ENCODE assay signal across 8 mouse cellular contexts in genomic region chr8:93813405-93813761, GRCm38 (mm10). TPM values are rescaled to one million over a fixed set of nuclear protein-coding genes. Genes with fewer than 3 reads are reported as not detected.
DNase-seq lines count a peak whose midpoint lies in the region; ATAC-seq lines count a peak whose summit lies in the region.

No protein-coding gene starts in this region.

- WGBS in intestine, embryonic 16.5 days = under 1% methylated on average over 26 of the region's 26 CpGs

- no peaks in the 10 kb centered on the region for H3K36me3 ChIP-seq in intestine, embryonic 16.5 days (ENCODE audit: control insufficient read depth, insufficient read depth, low read length)

- H3K4me1 ChIP-seq in intestine, embryonic 16.5 days (ENCODE audit: control insufficient read depth, insufficient read depth, low read length) = peaks cover 15% of the 10 kb centered on the region

- ATAC-seq in granulocyte monocyte progenitor cell, adult 5-6 weeks (replicated peaks; ENCODE audit: poor library complexity, severe bottlenecking) = peak; percentile 70
- peak; percentile 74 for ATAC-seq in intestine, embryonic 16.5 days
- peak; percentile 29; the same call in 1 of the 2 replicates for ATAC-seq in megakaryocyte-erythroid progenitor cell, adult 5-6 weeks (replicated peaks; ENCODE audit: low FRiP score, low TSS enrichment, poor library complexity, severe bottlenecking)

- DNase-seq in adrenal gland, postnatal 10 days = peak; percentile 95
- peak; percentile 93 for DNase-seq in embryo, embryonic 9.5 days (ENCODE audit: extremely low spot score)
- peak; percentile 84 to 93 for DNase-seq in left cerebral cortex, postnatal 10 days (ENCODE audit: extremely low spot score in 1 of 2, low spot score in 2 of 2)
- peak; percentile 73 for DNase-seq in right cerebral cortex, postnatal 36 days (ENCODE audit: low spot score in 2 of 2)
- DNase-seq in adipocyte (ENCODE audit: low spot score) = no peak

- peak overlapping the region; percentile 95 for H3K4me2 ChIP-seq in intestine, embryonic 16.5 days (ENCODE audit: low read depth, low read length)

- peak overlapping the region; percentile 69 for H3K4me3 ChIP-seq in intestine, embryonic 16.5 days (ENCODE audit: low read length)

- H3K27ac ChIP-seq in intestine, embryonic 16.5 days (ENCODE audit: low read length) = no peak overlapping the region

- H3K27me3 ChIP-seq in intestine, embryonic 16.5 days (replicated peaks; ENCODE audit: control insufficient read depth, insufficient read depth, low read length) = peaks cover 17% of the 10 kb centered on the region

- no peaks in the 10 kb centered on the region for H3K9me3 ChIP-seq in intestine, embryonic 16.5 days (ENCODE audit: control insufficient read depth, low read length)

- H3K9ac ChIP-seq in intestine, embryonic 16.5 days (ENCODE audit: low read depth, low read length) = peak overlapping the region; percentile 29

- intact Hi-C loops in left cerebral cortex, postnatal 10 days (cut with DNase I) = loop anchor here (5.0 to 10.0 kb wide), 4 partner anchors 109 to 249 kb away; no protein-coding TSS in a partner anchor

RNA-seq across cellular contexts. Expression of gene Gnao1, which starts 3.6 kb away (rescaled TPM):
- 10 to 100 TPM; 40.4 to 60.8 TPM for total RNA-seq in adrenal gland, postnatal 10 days (2021)
- not detected in 2 replicates for total RNA-seq in granulocyte monocyte progenitor cell, adult 5-6 weeks (2014; fragmentation: Nextera tagmentation)
- total RNA-seq in granulocyte monocyte progenitor cell, adult 5-6 weeks (2017) = not detected in 2 replicates
- polyA plus RNA-seq in intestine, embryonic 16.5 days (2015; fragmentation: Nextera tagmentation; extraction: Ambion mirVana) = 10.4 and 10.6 TPM in 2 replicates
- 1,000 to 10,000 TPM; 1,067 to 1,097 TPM for total RNA-seq in left cerebral cortex, postnatal 10 days (2021)
- not detected in 2 replicates for total RNA-seq in megakaryocyte-erythroid progenitor cell, adult 5-6 weeks (2014; fragmentation: Nextera tagmentation)
- not detected in 2 replicates for total RNA-seq in megakaryocyte-erythroid progenitor cell, adult 5-6 weeks (2017)

Comparison
In these comparisons a context has a peak if more than half of its experiments do, and no peak if none do; other contexts are left out.
1. RNA of gene Gnao1, which starts 3.6 kb away (total RNA-seq): 1,067 to 1,097 TPM in left cerebral cortex, postnatal 10 days and 40.4 to 60.8 TPM in adrenal gland, postnatal 10 days; not detected in granulocyte monocyte progenitor cell, adult 5-6 weeks and not detected in megakaryocyte-erythroid progenitor cell, adult 5-6 weeks; every median in the first group is over 10 times any median in the second.
2. Peak in every context shown above with its lines, with median percentiles within 50 percentile points of each other: ATAC-seq.